Mouse (Mus musculus) bone marrow, adult 2 months (tissue): Measurements from ENCODE around the gene Hnrnpc. TPM values are rescaled to one million over a fixed set of nuclear protein-coding genes. Genes with fewer than 3 reads are reported as not detected.
"Not testable (repeated sequence)": the region's sequence is repeated elsewhere in the genome, so short reads cannot be mapped to it uniquely, and the experiment has no call there.

Experiments used
- H3K27ac ChIP-seq: fragments of 200-500 bp; 2 replicates; pipeline ENCODE4 v1.5.1; 2012; ENCODE audit warnings: low read depth, mild to moderate bottlenecking, control low read depth, inconsistent platforms, low read length; ENCODE audit not compliant: control insufficient read depth, poor library complexity, insufficient read depth
- H3K4me1 ChIP-seq: fragments of 200-500 bp; 2 replicates; pipeline ENCODE4 v1.6.1; 2011; ENCODE audit warnings: low read length; ENCODE audit not compliant: control insufficient read depth, insufficient read depth
- H3K4me3 ChIP-seq: fragments of 200-500 bp; replicated peaks from 2 replicates; pipeline ENCODE3; 2011; ENCODE audit warnings: mild to moderate bottlenecking, low read depth, low read length, control low read depth; ENCODE audit not compliant: control insufficient read depth
- CTCF ChIP-seq: fragments of 200-500 bp; IDR thresholded peaks from 2 replicates; pipeline ENCODE4 v1.5.1; 2011; ENCODE audit warnings: low read length, control low read depth; ENCODE audit not compliant: control insufficient read depth, insufficient read depth
- POLR2A ChIP-seq: fragments of 200-500 bp; IDR thresholded peaks from 2 replicates; pipeline ENCODE4 v1.6.1; 2011; ENCODE audit warnings: low read depth, mild to moderate bottlenecking, control low read depth, low read length, borderline replicate concordance; ENCODE audit not compliant: control insufficient read depth
- WGBS: fragments of 180-500 bp; shearing (Covaris S2); methylation state at CpG from one replicate; pipeline ENCODE4 v1.1.7; 2018; 5-methylcytosine and 5-hydroxymethylcytosine counted together
- polyA plus RNA-seq: library from polyadenylated mRNA; stranded (reverse); fragments of >200 nt; gene quantifications from 2 replicates; pipeline ENCODE4 v1.2.4, GENCODE M21; 2011; ENCODE audit warnings: low replicate concordance; ENCODE audit not compliant: missing spikeins, insufficient read depth, insufficient read length

The Hnrnpc gene
- polyA plus RNA-seq, 1 experiment = 328 TPM

DNA sequence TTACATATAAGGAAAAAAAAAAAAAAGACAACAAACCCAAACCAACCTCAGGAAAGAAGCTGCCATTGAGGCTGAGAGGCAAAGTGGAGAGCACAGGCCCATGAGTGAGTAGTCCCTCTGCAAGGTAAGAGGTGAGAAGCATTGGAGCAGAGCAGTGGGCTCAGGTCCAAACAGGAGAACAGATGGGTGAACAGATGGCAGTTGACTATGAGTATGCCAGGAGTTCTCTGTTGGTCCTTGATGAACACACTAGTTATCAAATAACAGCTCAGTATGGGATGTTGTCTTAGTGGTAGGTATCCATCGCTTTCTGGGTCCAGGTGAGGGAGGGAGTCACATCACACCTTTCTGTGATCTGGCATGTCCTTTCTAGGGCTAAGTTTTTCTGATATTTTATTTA is 43.0 kb downstream of the Hnrnpc start:
- 81% methylated on average over 1 of the region's 1 CpGs for WGBS
- H3K4me1 ChIP-seq = no peaks in the 10 kb centered on the region
- no peak overlapping the region for H3K4me3 ChIP-seq
- TF ChIP-seq CTCF = no peak
- no peak for TF ChIP-seq POLR2A
- no peak overlapping the region for H3K27ac ChIP-seq

GRCm38 (mm10) chr14:52059982-52060381 is 43.8 kb downstream of the Hnrnpc start:
- TF ChIP-seq POLR2A = no peak
- no peak for TF ChIP-seq CTCF
- H3K4me3 ChIP-seq = no peak overlapping the region
- no peaks in the 10 kb centered on the region for H3K4me1 ChIP-seq
- 50% methylated on average over 4 of the region's 4 CpGs for WGBS
- H3K27ac ChIP-seq = no peak overlapping the region

DNA sequence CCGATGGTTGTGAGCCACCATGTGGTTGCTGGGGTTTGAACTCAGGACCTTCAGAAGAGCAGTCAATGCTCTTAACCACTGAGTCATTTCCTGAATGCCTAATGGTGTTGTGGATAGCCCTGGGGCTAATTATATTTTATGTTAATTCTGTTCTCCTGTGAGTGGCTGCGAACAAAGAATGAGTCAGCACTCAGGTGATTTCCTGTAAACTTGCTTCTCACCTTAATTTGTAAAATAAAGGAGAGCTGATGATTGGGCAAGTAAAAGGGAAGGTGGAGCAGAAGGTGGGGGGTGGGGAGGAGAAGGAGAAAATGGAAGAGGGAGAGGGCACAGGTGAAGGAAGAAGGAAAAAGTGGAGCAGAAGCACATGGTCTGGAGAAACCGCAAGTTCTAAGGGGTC is 51.1 kb downstream of the Hnrnpc start:
- H3K4me3 ChIP-seq, H3K27ac ChIP-seq, H3K4me1 ChIP-seq: not testable (repeated sequence)
- WGBS = 73% methylated on average over 3 of the region's 3 CpGs

GRCm38 (mm10) chr14:52045966-52046565 is 57.8 kb downstream of the Hnrnpc start:
- TF ChIP-seq CTCF (no peak), POLR2A (no peak)
- WGBS = 74% methylated on average over 9 of the region's 9 CpGs
- Histone ChIP-seq H3K27ac (no peak overlapping the region), H3K4me1 (no peaks in the 10 kb centered on the region), H3K4me3 (no peak overlapping the region)

GRCm38 (mm10) chr14:52044901-52045678 is 58.7 kb downstream of the Hnrnpc start:
- TF ChIP-seq POLR2A (no peak), CTCF (no peak)
- H3K4me1 ChIP-seq = no peaks in the 10 kb centered on the region
- no peak overlapping the region for H3K4me3 ChIP-seq
- H3K27ac ChIP-seq = no peak overlapping the region
- 2% methylated on average over 8 of the region's 8 CpGs for WGBS

DNA sequence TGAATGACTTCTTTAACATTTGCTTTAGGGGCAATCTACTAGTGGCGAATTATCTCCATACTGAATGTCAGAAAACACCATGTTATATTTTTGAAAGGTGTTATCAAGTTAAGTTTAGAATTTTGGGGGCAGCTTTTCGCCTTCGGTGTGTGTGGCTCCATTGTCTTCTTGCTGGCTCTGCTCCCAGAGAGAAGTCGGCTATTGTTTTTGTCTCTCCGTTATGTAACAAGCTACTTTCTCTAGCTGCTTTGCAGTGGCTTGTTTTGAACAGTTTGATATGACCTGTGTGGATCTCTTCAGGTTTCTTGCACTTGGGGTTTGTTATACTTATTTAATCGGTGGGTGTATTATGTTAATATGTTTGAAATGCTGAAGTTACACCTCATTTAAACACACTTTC is 60.4 kb downstream of the Hnrnpc start:
- TF ChIP-seq CTCF (no peak), POLR2A (no peak)
- 55% methylated on average over 6 of the region's 6 CpGs for WGBS
- no peak overlapping the region for H3K4me3 ChIP-seq
- H3K27ac ChIP-seq = no peak overlapping the region
- H3K4me1 ChIP-seq = no peaks in the 10 kb centered on the region

DNA sequence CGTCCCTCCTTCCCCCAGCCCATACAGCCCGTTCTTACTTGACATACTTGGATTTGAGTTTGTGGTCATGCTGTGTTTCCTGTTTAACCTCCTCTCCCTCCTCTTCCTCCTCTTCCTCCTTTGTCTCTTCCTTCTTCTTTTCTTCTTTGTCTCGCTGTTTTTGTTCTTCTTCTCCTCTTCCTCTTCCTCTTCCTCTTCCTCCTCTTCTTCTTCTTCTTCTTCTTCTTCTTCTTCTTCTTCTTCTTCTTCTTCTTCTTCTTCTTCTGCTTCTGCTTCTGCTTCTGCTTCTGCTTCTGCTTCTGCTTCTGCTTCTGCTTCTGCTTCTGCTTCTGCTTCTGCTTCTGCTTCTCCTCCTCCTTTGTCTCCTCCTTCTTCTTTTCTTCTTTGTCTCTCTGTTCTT is 61.5 kb downstream of the Hnrnpc start, which contains the start of gene Olfr221:
TSS of gene Olfr221 (minus strand) at position 101 of the 400 bp plus-strand sequence.
- H3K4me3 ChIP-seq, H3K27ac ChIP-seq, H3K4me1 ChIP-seq: not testable (repeated sequence)
- WGBS = 5% methylated on average over 3 of the region's 3 CpGs

- WGBS = 62% methylated on average over 5 of the region's 5 CpGs
- no peaks in the 10 kb centered on the region for H3K4me1 ChIP-seq
- TF ChIP-seq CTCF (no peak), POLR2A (no peak)
- no peak overlapping the region for H3K4me3 ChIP-seq
- H3K27ac ChIP-seq = no peak overlapping the region
These were observed 64.5 kb downstream of the Hnrnpc start for GRCm38 (mm10) chr14:52039332-52039731.

DNA sequence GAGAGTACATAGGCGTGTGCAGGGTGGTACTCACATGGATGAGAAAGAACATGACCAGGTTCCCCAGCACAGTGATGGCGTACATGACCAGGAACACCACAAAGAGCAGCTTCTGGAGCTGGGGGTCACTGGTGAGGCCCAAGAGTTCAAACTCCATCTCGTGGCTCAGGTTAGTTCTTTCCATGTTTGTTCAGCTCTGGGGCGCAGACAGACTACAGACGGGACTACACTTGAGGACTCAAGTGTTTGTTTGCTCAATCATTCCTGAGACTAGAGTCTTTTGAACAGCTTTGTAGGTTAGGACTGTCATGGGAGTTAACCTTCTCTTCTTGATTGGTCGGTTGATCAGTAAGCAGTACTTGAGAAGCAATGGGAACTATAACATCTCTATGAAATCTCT is 67.9 kb downstream of the Hnrnpc start:
- Histone ChIP-seq H3K27ac (no peak overlapping the region), H3K4me1 (no peaks in the 10 kb centered on the region), H3K4me3 (no peak overlapping the region)
- WGBS = 92% methylated on average over 6 of the region's 6 CpGs
- TF ChIP-seq CTCF = no peak
- no peak for TF ChIP-seq POLR2A
